Mouse (Mus musculus): ENCODE measurements around the gene Prim2. TPM values are rescaled to one million over a fixed set of nuclear protein-coding genes. Genes with fewer than 3 reads are reported as not detected.

Prim2 gene
- polyA plus RNA-seq, 1 experiment: 38.4 TPM

GRCm38 (mm10) chr1:33460703-33461102 is 208.9 kb downstream of the Prim2 start:
- Histone ChIP-seq H3K9me3 (replicated peaks; ENCODE audit: control insufficient read depth, insufficient read depth, low read length, poor library complexity, severe bottlenecking) (no peaks in the 10 kb centered on the region), H3K36me3 (ENCODE audit: control insufficient read depth, insufficient read depth, low read length, poor library complexity, severe bottlenecking) (no peaks in the 10 kb centered on the region), H3K4me3 (ENCODE audit: low read depth, low read length) (no peak overlapping the region), H3K4me1 (ENCODE audit: control insufficient read depth, insufficient read depth, low read length) (no peaks in the 10 kb centered on the region), H3K27ac (ENCODE audit: insufficient read depth, low read length) (no peak overlapping the region), H3K9ac (ENCODE audit: low read depth, poor library complexity, severe bottlenecking) (no peak overlapping the region), H3K27me3 (ENCODE audit: control insufficient read depth, insufficient read depth, low read length, poor library complexity, severe bottlenecking) (no peaks in the 10 kb centered on the region)
- TF ChIP-seq EP300 (IDR thresholded peaks at IDR 0.05; ENCODE audit: insufficient read depth, low read depth, low read length): no peak
- no peak for TF ChIP-seq POLR2A (IDR thresholded peaks at IDR 0.05; ENCODE audit: insufficient read depth, low read length)
- TF ChIP-seq CTCF (IDR thresholded peaks at IDR 0.05; ENCODE audit: low read depth, low read length): no peak

- Histone ChIP-seq H3K4me1 (ENCODE audit: control insufficient read depth, insufficient read depth, low read length) (no peaks in the 10 kb centered on the region), H3K9ac (ENCODE audit: low read depth, poor library complexity, severe bottlenecking) (no peak overlapping the region), H3K36me3 (ENCODE audit: control insufficient read depth, insufficient read depth, low read length, poor library complexity, severe bottlenecking) (no peaks in the 10 kb centered on the region), H3K27ac (ENCODE audit: insufficient read depth, low read length) (no peak overlapping the region), H3K9me3 (replicated peaks; ENCODE audit: control insufficient read depth, insufficient read depth, low read length, poor library complexity, severe bottlenecking) (no peaks in the 10 kb centered on the region), H3K27me3 (ENCODE audit: control insufficient read depth, insufficient read depth, low read length, poor library complexity, severe bottlenecking) (no peaks in the 10 kb centered on the region), H3K4me3 (ENCODE audit: low read depth, low read length) (no peak overlapping the region)
- no peak for TF ChIP-seq CTCF (IDR thresholded peaks at IDR 0.05; ENCODE audit: low read depth, low read length)
- no peak for TF ChIP-seq POLR2A (IDR thresholded peaks at IDR 0.05; ENCODE audit: insufficient read depth, low read length)
- TF ChIP-seq EP300 (IDR thresholded peaks at IDR 0.05; ENCODE audit: insufficient read depth, low read depth, low read length): no peak
These were observed 209.3 kb downstream of the Prim2 start for GRCm38 (mm10) chr1:33460262-33460661.

- Histone ChIP-seq H3K9me3 (replicated peaks; ENCODE audit: control insufficient read depth, insufficient read depth, low read length, poor library complexity, severe bottlenecking) (no peaks in the 10 kb centered on the region), H3K4me1 (ENCODE audit: control insufficient read depth, insufficient read depth, low read length) (no peaks in the 10 kb centered on the region), H3K27me3 (ENCODE audit: control insufficient read depth, insufficient read depth, low read length, poor library complexity, severe bottlenecking) (no peaks in the 10 kb centered on the region), H3K36me3 (ENCODE audit: control insufficient read depth, insufficient read depth, low read length, poor library complexity, severe bottlenecking) (no peaks in the 10 kb centered on the region), H3K27ac (ENCODE audit: insufficient read depth, low read length) (no peak overlapping the region), H3K9ac (ENCODE audit: low read depth, poor library complexity, severe bottlenecking) (no peak overlapping the region), H3K4me3 (ENCODE audit: low read depth, low read length) (no peak overlapping the region)
- TF ChIP-seq POLR2A (IDR thresholded peaks at IDR 0.05; ENCODE audit: insufficient read depth, low read length): no peak
- TF ChIP-seq EP300 (IDR thresholded peaks at IDR 0.05; ENCODE audit: insufficient read depth, low read depth, low read length): no peak
- TF ChIP-seq CTCF (IDR thresholded peaks at IDR 0.05; ENCODE audit: low read depth, low read length): no peak
These were observed 210.6 kb downstream of the Prim2 start for GRCm38 (mm10) chr1:33458950-33459349.

- H3K27ac ChIP-seq (ENCODE audit: insufficient read depth, low read length): no peak overlapping the region
These were observed 215.3 kb downstream of the Prim2 start for GRCm38 (mm10) chr1:33454251-33454650.

GRCm38 (mm10) chr1:33453299-33453698 is 216.3 kb downstream of the Prim2 start:
- TF ChIP-seq CTCF (IDR thresholded peaks at IDR 0.05; ENCODE audit: low read depth, low read length) (no peak), POLR2A (IDR thresholded peaks at IDR 0.05; ENCODE audit: insufficient read depth, low read length) (no peak), EP300 (IDR thresholded peaks at IDR 0.05; ENCODE audit: insufficient read depth, low read depth, low read length) (no peak)

More at GRCm38 (mm10) chr1:33454251-33454650, 215.3 kb downstream of the Prim2 start:
- Histone ChIP-seq H3K4me1 (ENCODE audit: control insufficient read depth, insufficient read depth, low read length) (no peaks in the 10 kb centered on the region), H3K9me3 (replicated peaks; ENCODE audit: control insufficient read depth, insufficient read depth, low read length, poor library complexity, severe bottlenecking) (no peaks in the 10 kb centered on the region), H3K27me3 (ENCODE audit: control insufficient read depth, insufficient read depth, low read length, poor library complexity, severe bottlenecking) (no peaks in the 10 kb centered on the region), H3K9ac (ENCODE audit: low read depth, poor library complexity, severe bottlenecking) (no peak overlapping the region), H3K36me3 (ENCODE audit: control insufficient read depth, insufficient read depth, low read length, poor library complexity, severe bottlenecking) (no peaks in the 10 kb centered on the region), H3K4me3 (ENCODE audit: low read depth, low read length) (no peak overlapping the region)
- TF ChIP-seq POLR2A (IDR thresholded peaks at IDR 0.05; ENCODE audit: insufficient read depth, low read length) (no peak), EP300 (IDR thresholded peaks at IDR 0.05; ENCODE audit: insufficient read depth, low read depth, low read length) (no peak), CTCF (IDR thresholded peaks at IDR 0.05; ENCODE audit: low read depth, low read length) (no peak)

GRCm38 (mm10) chr1:33447179-33447578 is 222.4 kb downstream of the Prim2 start:
- H3K36me3 ChIP-seq (ENCODE audit: control insufficient read depth, insufficient read depth, low read length, poor library complexity, severe bottlenecking): no peaks in the 10 kb centered on the region
- H3K27me3 ChIP-seq (ENCODE audit: control insufficient read depth, insufficient read depth, low read length, poor library complexity, severe bottlenecking): no peaks in the 10 kb centered on the region
- no peak overlapping the region for H3K4me3 ChIP-seq (ENCODE audit: low read depth, low read length)
- no peak for TF ChIP-seq POLR2A (IDR thresholded peaks at IDR 0.05; ENCODE audit: insufficient read depth, low read length)
- no peak for TF ChIP-seq EP300 (IDR thresholded peaks at IDR 0.05; ENCODE audit: insufficient read depth, low read depth, low read length)
- no peak for TF ChIP-seq CTCF (IDR thresholded peaks at IDR 0.05; ENCODE audit: low read depth, low read length)
- no peak overlapping the region for H3K27ac ChIP-seq (ENCODE audit: insufficient read depth, low read length)
- no peak overlapping the region for H3K9ac ChIP-seq (ENCODE audit: low read depth, poor library complexity, severe bottlenecking)
- H3K4me1 ChIP-seq (ENCODE audit: control insufficient read depth, insufficient read depth, low read length): no peaks in the 10 kb centered on the region
- H3K9me3 ChIP-seq (replicated peaks; ENCODE audit: control insufficient read depth, insufficient read depth, low read length, poor library complexity, severe bottlenecking): 0 out of 2 replicates have a peak, but pooled peaks cover 2% of the 10 kb centered on the region

More at GRCm38 (mm10) chr1:33453299-33453698, 216.3 kb downstream of the Prim2 start:
- Histone ChIP-seq H3K4me1 (ENCODE audit: control insufficient read depth, insufficient read depth, low read length) (no peaks in the 10 kb centered on the region), H3K27me3 (ENCODE audit: control insufficient read depth, insufficient read depth, low read length, poor library complexity, severe bottlenecking) (no peaks in the 10 kb centered on the region), H3K9ac (ENCODE audit: low read depth, poor library complexity, severe bottlenecking) (no peak overlapping the region), H3K4me3 (ENCODE audit: low read depth, low read length) (no peak overlapping the region), H3K36me3 (ENCODE audit: control insufficient read depth, insufficient read depth, low read length, poor library complexity, severe bottlenecking) (no peaks in the 10 kb centered on the region), H3K27ac (ENCODE audit: insufficient read depth, low read length) (no peak overlapping the region), H3K9me3 (replicated peaks; ENCODE audit: control insufficient read depth, insufficient read depth, low read length, poor library complexity, severe bottlenecking) (no peaks in the 10 kb centered on the region)

Data from ES-Bruce4 (cell line).